Mouse (Mus musculus): ENCODE measurements at regions not wholly inside any gene's neighbourhood (a gene's known extent, or its start where the extent isn't known, plus 50 kb on each side); places are given as distances from the start of the nearest gene placed in this dataset.

GRCm38 (mm10) chrX:110666853-110667504 is 147.1 kb upstream of the Pou3f4 start:
- no peaks in the 10 kb centered on the region for H3K27me3 ChIP-seq (replicated peaks; ENCODE audit: control insufficient read depth, insufficient read depth, low read length)
- no peaks in the 10 kb centered on the region for H3K36me3 ChIP-seq (ENCODE audit: control insufficient read depth, insufficient read depth)
- no peaks in the 10 kb centered on the region for H3K4me1 ChIP-seq (replicated peaks; ENCODE audit: control insufficient read depth, insufficient read depth, low read length)
- peak; percentile 79 for ATAC-seq
- H3K4me3 ChIP-seq (replicated peaks; ENCODE audit: low read length) = no peak overlapping the region
- no peak overlapping the region for H3K27ac ChIP-seq (ENCODE audit: low read length)
- H3K4me2 ChIP-seq (ENCODE audit: low read length) = no peak overlapping the region
- no peaks in the 10 kb centered on the region for H3K9me3 ChIP-seq (ENCODE audit: control insufficient read depth, low read length)
- H3K9ac ChIP-seq (replicated peaks; ENCODE audit: low read depth, low read length) = no peak overlapping the region
- WGBS = 56% methylated on average over 5 of the region's 5 CpGs

DNA sequence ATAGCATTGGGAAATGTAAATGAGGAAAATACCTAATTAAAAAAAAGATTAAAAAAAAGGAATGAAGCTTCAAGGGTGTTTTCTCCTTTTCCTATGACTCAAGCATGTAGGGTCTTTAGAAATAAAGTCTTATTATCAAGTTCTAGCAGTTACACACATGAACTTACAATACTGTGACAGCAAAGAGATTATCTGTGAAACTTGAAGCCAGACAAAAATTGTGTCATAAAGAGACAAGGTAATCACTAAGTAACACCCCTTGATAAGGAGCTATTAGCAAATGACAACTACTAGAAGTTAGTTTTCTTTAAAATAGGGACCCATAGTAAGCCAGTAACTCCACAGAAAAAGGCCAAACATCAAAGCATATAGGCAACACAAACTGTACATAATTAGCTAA is 140.9 kb upstream of the Pou3f4 start:
- no peak for ATAC-seq
- no peak overlapping the region for H3K4me2 ChIP-seq (ENCODE audit: low read length)

DNA sequence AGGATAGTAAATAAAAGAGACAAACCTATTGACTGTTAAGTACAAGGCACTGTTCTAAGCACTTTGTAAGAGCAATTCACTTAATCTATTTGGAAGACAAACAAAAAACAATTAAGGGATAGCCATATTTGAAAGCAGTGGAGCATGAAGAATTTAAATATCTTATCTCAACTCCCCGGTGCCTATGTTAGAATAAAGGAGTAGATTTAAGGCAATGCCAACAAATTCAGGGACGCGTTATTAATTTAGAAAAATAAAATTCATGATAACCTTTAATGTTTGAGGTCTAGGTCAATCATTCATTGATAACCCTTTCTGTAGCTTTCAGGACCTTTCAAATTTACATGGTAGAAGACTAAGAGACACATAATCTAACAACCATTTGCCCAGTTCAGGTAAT is 135.5 kb upstream of the Pou3f4 start:
- Histone ChIP-seq H3K36me3 (ENCODE audit: control insufficient read depth, insufficient read depth) (no peaks in the 10 kb centered on the region), H3K4me2 (ENCODE audit: low read length) (no peak overlapping the region), H3K4me3 (replicated peaks; ENCODE audit: low read length) (no peak overlapping the region), H3K9me3 (ENCODE audit: control insufficient read depth, low read length) (no peaks in the 10 kb centered on the region), H3K4me1 (replicated peaks; ENCODE audit: control insufficient read depth, insufficient read depth, low read length) (no peaks in the 10 kb centered on the region), H3K27me3 (replicated peaks; ENCODE audit: control insufficient read depth, insufficient read depth, low read length) (no peaks in the 10 kb centered on the region), H3K9ac (replicated peaks; ENCODE audit: low read depth, low read length) (no peak overlapping the region), H3K27ac (ENCODE audit: low read length) (no peak overlapping the region)
- no peak for ATAC-seq
- WGBS = 71% methylated on average over 3 of the region's 3 CpGs

More for the DNA sequence above, 140.9 kb upstream of the Pou3f4 start:
- H3K36me3 ChIP-seq (ENCODE audit: control insufficient read depth, insufficient read depth) = no peaks in the 10 kb centered on the region
- no peak overlapping the region for H3K9ac ChIP-seq (replicated peaks; ENCODE audit: low read depth, low read length)
- no peak overlapping the region for H3K27ac ChIP-seq (ENCODE audit: low read length)
- no peaks in the 10 kb centered on the region for H3K27me3 ChIP-seq (replicated peaks; ENCODE audit: control insufficient read depth, insufficient read depth, low read length)
- no peaks in the 10 kb centered on the region for H3K4me1 ChIP-seq (replicated peaks; ENCODE audit: control insufficient read depth, insufficient read depth, low read length)
- H3K9me3 ChIP-seq (ENCODE audit: control insufficient read depth, low read length) = no peaks in the 10 kb centered on the region
- H3K4me3 ChIP-seq (replicated peaks; ENCODE audit: low read length) = no peak overlapping the region

GRCm38 (mm10) chrX:110680561-110680960 is 133.5 kb upstream of the Pou3f4 start:
- H3K4me2 ChIP-seq (ENCODE audit: low read length) = no peak overlapping the region
- no peak overlapping the region for H3K4me3 ChIP-seq (replicated peaks; ENCODE audit: low read length)
- no peak overlapping the region for H3K27ac ChIP-seq (ENCODE audit: low read length)
- no peak for ATAC-seq
- no peaks in the 10 kb centered on the region for H3K27me3 ChIP-seq (replicated peaks; ENCODE audit: control insufficient read depth, insufficient read depth, low read length)
- H3K4me1 ChIP-seq (replicated peaks; ENCODE audit: control insufficient read depth, insufficient read depth, low read length) = no peaks in the 10 kb centered on the region
- H3K9ac ChIP-seq (replicated peaks; ENCODE audit: low read depth, low read length) = no peak overlapping the region
- no peaks in the 10 kb centered on the region for H3K9me3 ChIP-seq (ENCODE audit: control insufficient read depth, low read length)
- 100% methylated on average over 1 of the region's 1 CpGs for WGBS
- no peaks in the 10 kb centered on the region for H3K36me3 ChIP-seq (ENCODE audit: control insufficient read depth, insufficient read depth)

DNA sequence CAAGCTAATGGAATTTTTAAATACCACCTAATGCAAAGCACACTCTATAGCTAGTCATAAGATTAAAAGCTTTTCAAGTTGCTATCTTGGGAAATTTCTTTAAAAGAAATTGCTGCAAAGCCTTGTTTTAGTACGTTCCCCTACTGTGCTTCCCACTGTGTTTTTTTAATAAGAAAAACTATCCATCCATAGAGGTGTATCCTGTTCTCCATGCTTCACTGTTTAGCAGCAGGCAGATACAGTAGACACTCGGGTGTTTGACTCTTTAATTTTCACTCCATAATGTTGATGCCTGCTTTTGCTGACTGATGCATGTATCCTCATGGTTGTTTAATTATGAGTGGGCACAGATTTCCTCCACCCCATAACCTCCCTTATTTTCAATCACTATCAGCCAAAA is 113.6 kb upstream of the Pou3f4 start:
- Histone ChIP-seq H3K4me2 (ENCODE audit: low read length) (no peak overlapping the region), H3K36me3 (ENCODE audit: control insufficient read depth, insufficient read depth) (no peaks in the 10 kb centered on the region), H3K4me3 (replicated peaks; ENCODE audit: low read length) (no peak overlapping the region), H3K9me3 (ENCODE audit: control insufficient read depth, low read length) (no peaks in the 10 kb centered on the region), H3K27ac (ENCODE audit: low read length) (no peak overlapping the region), H3K9ac (replicated peaks; ENCODE audit: low read depth, low read length) (no peak overlapping the region), H3K27me3 (replicated peaks; ENCODE audit: control insufficient read depth, insufficient read depth, low read length) (no peaks in the 10 kb centered on the region), H3K4me1 (replicated peaks; ENCODE audit: control insufficient read depth, insufficient read depth, low read length) (no peaks in the 10 kb centered on the region)
- WGBS = 64% methylated on average over 2 of the region's 2 CpGs
- ATAC-seq = no peak

GRCm38 (mm10) chrX:110714137-110714536 is 99.9 kb upstream of the Pou3f4 start:
- ATAC-seq = no peak
- Histone ChIP-seq H3K4me1 (replicated peaks; ENCODE audit: control insufficient read depth, insufficient read depth, low read length) (no peaks in the 10 kb centered on the region), H3K36me3 (ENCODE audit: control insufficient read depth, insufficient read depth) (no peaks in the 10 kb centered on the region), H3K27me3 (replicated peaks; ENCODE audit: control insufficient read depth, insufficient read depth, low read length) (no peaks in the 10 kb centered on the region), H3K4me2 (ENCODE audit: low read length) (no peak overlapping the region), H3K9ac (replicated peaks; ENCODE audit: low read depth, low read length) (no peak overlapping the region), H3K4me3 (replicated peaks; ENCODE audit: low read length) (no peak overlapping the region), H3K27ac (ENCODE audit: low read length) (no peak overlapping the region), H3K9me3 (ENCODE audit: control insufficient read depth, low read length) (no peaks in the 10 kb centered on the region)
- WGBS = 76% methylated on average over 1 of the region's 1 CpGs

- Histone ChIP-seq H3K4me1 (replicated peaks; ENCODE audit: control insufficient read depth, insufficient read depth, low read length) (no peaks in the 10 kb centered on the region), H3K27me3 (replicated peaks; ENCODE audit: control insufficient read depth, insufficient read depth, low read length) (no peaks in the 10 kb centered on the region), H3K4me2 (ENCODE audit: low read length) (no peak overlapping the region), H3K9me3 (ENCODE audit: control insufficient read depth, low read length) (no peaks in the 10 kb centered on the region), H3K27ac (ENCODE audit: low read length) (no peak overlapping the region), H3K4me3 (replicated peaks; ENCODE audit: low read length) (no peak overlapping the region), H3K9ac (replicated peaks; ENCODE audit: low read depth, low read length) (no peak overlapping the region), H3K36me3 (ENCODE audit: control insufficient read depth, insufficient read depth) (no peaks in the 10 kb centered on the region)
- WGBS = 62% methylated on average over 2 of the region's 2 CpGs
- ATAC-seq = no peak
Measured at GRCm38 (mm10) chrX:110764080-110764479, 50.0 kb upstream of the Pou3f4 start.
